Mouse (Mus musculus): ENCODE data around the gene C1s1.
A peak's percentile ranks its signal among the peaks of the same experiment; 100 is the strongest.
"Not testable (repeated sequence)": the region's sequence is repeated elsewhere in the genome, so short reads cannot be mapped to it uniquely, and the experiment has no call there.

Gene C1s1

DNA sequence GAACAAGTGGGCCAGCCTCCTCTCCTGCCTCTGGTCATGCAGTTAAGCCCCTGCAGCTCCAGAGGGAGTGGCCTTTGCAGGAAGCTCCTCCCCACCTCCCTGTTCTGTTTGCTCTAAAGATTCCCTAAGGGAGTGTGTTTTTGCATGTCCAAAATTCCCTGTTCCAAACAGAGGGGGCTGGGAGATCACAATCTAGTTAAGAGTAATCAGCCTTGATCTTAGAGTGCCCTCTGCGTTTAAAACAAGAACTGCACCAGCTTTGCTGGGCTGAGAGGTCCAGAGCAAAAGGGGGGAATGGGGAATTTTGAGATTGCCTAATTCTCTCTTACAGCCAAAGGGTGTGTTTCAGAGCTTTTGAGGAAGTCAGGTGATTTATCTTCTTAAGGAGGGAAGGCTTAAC lies at the start of gene C1s1:
C1s1 (minus strand) TSS at position 76 of the 400 bp plus-strand sequence.
- peak; percentile 85 for DNase-seq (ENCODE audit: low read depth, low spot score)

DNA sequence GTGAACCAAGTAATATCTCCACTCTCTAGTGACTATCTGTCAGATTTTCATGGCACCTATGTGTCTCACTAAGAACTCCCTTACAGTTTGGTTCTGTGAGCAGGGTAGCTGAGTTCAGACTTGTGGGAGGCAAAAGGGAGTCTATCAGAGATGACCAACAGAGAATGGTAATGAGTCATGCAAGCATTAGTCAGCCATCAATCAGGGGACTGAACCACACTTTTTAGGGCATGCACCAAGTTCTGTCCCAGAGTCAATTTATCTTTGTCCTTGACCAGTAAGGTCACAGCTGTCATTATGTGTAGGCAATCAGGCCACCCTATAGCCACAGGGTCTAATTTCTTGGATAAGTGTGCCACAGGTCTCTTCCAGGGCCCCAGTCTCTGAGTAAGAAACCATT lies 46.6 kb upstream of the C1s1 start:
- DNase-seq (ENCODE audit: low read depth, low spot score) = peak; percentile 93

DNA sequence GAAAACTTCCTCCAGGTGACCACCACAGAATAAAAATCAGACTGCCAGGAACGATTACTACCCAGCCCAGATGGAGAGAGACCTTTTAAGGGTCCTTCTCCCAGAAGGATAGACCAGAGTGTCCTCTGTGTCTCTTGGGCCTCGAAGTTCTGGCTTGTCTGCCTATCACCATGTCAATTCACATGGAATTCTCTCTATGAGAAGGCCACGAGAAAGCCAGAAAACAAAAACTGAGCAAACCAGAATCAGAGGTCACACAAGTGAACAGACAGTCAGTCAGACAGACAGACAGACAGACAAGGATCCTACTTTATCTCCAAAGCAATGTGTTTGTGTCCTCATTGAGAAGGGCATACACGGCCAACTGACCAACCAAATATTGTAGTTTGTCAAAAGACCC lies 44.1 kb upstream of the C1s1 start:
- peak; percentile 21 for DNase-seq (ENCODE audit: low read depth, low spot score)

DNA sequence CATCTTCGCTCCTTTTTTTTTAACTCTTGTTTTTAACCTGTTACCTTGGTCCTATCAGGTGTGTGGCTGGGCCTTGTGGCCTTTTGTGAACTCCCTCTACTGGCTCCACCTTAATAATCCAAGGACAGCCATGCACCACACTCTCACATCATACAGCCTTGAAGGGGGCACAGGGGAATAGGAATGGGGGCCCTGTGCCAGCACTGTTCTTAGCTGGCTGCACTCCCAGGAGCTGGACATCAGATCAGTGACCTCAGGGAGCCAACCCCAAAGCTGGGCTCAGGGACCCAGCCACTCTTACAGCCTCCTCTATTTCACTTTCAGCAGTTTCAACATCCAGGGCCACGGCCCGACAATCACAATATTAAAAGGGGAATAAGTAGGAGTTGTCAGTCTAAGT lies 43.6 kb upstream of the C1s1 start:
- peak; percentile 66 for DNase-seq (ENCODE audit: low read depth, low spot score)

DNA sequence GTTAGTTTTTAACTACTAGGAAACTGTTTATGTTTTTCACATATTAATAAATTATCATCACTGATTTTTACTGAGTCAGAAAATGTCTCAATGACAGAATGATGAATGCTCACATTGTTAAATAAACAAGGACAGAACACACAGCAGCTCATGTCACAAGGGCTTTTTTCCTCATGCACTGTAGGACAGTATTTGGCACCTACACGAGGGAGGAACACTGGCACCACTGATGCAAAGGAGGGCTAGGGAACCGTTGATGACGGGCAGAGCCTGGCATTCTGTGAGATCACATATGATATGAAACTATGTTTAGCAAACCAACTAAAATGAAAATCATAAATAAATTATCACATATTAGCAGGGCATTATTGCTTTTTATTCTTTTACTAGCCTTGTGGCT lies 42.8 kb upstream of the C1s1 start:
- peak; percentile 34 for DNase-seq (ENCODE audit: low read depth, low spot score)

DNA sequence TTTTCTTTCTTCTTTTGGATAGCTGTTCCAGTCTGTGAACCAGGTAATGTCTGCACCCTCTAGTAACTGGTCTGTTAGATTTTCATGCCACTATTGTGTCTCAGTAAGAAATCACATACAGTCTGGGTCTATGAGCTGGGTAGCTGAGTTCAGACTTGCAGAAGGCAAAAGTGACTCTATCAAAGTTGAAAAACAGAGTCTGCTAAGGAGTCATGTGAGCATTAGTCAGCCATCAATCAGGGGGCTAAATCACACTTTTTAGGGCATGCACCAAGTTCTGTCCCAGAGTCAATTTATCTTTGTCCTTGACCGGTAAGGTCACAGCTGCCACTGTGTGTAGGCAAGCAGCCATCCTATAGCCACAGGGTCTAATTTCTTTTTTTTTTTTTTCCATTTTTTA lies 40.1 kb upstream of the C1s1 start:
- DNase-seq (ENCODE audit: low read depth, low spot score) = peak; percentile 62

DNA sequence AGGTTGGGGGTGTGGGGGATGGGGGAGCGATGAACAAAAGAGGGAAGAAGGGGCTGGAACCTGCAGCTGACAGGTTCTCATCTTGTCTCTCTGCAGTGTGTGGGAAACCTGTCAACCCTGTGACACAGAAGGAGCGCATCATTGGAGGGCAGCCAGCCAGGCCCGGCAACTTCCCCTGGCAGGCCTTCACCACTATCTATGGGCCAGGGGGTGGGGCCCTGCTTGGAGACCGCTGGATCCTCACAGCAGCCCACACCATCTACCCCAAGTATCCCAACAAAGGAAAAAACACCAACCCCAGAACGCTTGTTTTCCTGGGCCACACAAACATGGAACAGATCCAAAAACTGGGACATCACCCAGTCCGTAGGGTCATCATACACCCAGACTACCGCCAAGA lies 38.0 kb upstream of the C1s1 start:
- not testable (repeated sequence) for DNase-seq (ENCODE audit: low read depth, low spot score)

DNA sequence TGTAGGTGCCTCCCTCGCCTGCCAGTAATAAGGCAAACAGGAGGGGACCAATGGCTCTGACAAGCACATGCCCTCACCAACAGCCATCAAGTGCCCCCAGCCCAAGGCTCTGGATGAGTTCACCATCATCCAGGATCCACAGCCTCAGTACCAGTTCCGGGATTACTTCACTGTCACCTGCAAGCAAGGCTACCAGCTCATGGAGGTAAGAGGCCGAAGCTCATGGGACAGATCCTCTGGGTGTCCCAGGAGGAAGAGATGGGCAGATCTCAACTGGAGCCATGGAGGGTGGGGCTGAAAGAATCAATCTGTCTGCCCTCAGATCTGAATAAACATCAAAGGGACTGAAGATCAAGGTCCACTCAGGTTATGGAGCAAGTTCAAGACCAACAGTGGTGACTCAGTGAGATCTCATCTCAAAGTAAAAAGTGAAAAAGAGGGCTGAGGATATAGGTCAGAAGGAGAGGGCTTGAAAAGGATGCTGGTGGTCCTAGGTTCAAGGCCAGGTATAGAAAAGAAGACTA lies 33.1 kb upstream of the C1s1 start:
- DNase-seq (ENCODE audit: low read depth, low spot score) = not testable (repeated sequence)

DNA sequence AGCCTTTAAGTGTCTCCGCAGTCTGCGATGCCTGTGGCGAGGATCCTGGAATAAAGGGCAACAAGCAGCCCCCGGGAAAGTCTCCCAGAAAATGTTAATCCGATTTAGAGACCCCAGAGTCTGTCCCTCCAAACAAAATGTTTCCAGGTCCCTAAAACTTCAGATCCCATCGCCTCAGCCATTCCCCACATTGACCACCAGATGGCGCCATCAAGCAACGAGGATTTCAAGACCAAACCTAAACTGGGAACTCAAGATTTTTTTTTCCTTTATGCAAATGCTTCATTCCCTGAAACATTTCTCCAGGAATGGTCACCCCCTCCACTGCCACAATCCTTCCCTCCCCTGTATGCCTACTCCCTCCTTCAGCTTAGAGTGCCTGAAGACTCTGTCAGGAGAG lies 27.9 kb upstream of the C1s1 start, which contains the start of gene C1rb:
C1rb (plus strand) TSS at position 269 of the 400 bp plus-strand sequence.
- DNase-seq (ENCODE audit: low read depth, low spot score) = peak; percentile 76

DNA sequence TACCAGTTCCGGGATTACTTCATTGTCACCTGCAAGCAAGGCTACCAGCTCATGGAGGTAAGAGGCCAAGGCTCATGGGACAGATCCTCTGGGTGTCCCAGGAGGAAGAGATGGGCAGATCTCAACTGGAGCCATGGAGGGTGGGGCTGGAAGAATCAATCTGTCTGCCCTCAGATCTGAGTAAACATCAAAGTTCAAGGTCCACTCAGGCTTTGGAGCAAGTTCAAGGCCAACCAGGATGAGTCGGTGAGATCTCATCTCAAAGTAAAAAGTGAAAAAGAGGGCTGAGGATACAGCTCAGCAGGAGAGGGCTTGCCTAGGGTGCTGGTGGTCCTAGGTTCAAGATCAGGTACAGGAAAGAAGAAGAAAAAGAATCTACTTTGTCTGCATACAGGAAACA lies 19.5 kb upstream of the C1s1 start:
- DNase-seq (ENCODE audit: low read depth, low spot score) = not testable (repeated sequence)

DNA sequence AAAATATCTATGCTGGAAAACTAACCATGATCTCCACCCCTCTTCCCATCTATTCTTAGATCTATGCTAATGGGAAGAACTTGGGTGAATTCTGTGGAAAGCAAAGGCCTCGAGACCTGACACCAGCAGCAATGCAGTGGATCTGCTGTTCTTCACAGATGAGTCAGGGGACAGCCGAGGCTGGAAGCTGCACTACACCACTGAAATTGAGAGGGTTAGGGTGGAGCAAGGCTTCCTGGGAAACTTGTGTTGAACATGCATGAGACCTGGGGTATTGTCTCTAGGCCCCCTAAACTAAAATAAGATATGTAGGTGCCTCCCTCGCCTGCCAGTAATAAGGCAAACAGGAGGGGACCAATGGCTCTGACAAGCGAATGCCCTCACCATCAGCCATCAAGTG lies 19.0 kb upstream of the C1s1 start:
- not testable (repeated sequence) for DNase-seq (ENCODE audit: low read depth, low spot score)

DNA sequence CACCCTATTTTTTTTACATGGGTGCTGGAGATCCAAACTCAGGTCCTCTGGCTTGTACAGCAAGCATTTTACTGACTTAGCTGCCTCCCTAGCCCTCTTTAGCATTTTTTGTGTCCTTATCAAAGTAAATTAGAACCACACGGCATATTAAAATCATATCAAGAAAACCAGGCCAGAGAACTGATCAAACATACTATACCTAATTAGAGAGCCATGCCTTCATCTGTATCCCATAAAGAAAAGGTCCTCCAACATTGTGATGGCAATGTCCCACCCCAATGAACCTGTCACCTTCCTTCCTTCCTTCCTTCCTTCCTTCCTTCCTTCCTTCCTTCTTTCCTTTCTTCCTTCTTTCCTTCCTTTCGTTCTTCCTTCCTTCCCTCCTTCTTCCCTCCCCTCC lies 13.8 kb upstream of the C1s1 start:
- DNase-seq (ENCODE audit: low read depth, low spot score) = not testable (repeated sequence)

DNA sequence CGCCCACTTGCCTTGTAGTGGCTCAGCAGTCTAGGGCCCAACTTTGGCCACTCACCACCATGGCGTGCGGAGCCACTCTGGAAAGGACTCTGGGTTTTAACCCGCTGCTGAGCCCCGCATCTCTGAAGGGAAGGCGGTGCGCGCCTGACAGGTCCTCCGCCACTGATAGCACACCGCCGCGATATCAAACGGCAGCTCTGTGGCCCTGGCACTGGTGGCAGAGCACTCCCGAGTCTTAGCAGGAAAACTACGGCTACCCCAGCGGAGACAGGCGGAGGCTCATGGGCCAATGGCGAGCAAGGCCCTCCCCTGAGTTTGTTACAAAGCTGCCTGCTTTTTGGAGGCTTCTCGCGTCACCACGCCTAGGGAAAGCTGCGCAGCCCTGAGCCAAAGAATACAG lies 10.6 kb upstream of the C1s1 start:
- no peak for DNase-seq (ENCODE audit: low read depth, low spot score)

DNA sequence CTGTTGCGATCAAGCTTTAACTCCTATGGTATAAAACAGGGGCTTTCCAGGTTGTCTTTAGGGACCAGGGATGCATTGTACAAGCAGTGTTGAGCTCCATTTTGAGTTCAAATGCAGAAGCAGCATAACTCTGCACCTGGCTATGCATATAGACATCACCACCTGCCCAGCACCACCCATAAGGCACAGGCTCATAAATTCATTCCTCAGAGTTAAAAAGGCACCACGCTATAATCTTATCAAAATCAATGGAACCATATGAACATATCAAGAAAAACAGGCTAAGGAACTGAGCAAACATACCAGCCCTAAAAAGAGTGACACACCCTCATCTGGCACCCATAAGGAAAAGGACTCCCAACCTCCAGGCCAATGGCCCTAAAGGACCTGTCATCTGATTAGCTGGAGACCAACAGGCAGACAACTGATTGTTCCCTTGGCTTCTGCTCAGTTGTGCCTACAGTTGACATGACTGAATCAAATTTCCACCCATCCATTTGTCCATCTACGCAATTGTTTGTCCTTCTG lies 6.9 kb upstream of the C1s1 start:
- no peak for DNase-seq (ENCODE audit: low read depth, low spot score)

DNA sequence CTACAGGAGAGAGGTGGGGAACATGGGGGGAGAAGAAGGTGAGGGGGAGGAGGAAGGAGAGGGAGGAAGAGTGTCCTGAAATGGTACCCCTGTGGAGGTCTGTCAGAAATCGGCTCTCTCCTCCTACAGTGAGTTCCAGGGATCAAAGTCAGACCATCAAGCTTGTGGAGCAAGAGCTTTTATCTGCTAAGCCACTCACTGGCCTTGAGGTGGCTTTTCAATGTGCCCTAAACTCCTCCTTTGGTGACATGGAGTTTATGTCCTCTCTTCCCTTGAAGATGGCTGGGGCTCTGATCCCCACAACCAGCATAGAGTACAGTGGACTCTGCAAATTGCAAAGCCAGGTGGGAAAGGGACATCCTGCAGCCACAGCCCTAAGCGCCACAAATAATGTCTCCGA lies 5.8 kb upstream of the C1s1 start:
- DNase-seq (ENCODE audit: low read depth, low spot score) = not testable (repeated sequence)

DNA sequence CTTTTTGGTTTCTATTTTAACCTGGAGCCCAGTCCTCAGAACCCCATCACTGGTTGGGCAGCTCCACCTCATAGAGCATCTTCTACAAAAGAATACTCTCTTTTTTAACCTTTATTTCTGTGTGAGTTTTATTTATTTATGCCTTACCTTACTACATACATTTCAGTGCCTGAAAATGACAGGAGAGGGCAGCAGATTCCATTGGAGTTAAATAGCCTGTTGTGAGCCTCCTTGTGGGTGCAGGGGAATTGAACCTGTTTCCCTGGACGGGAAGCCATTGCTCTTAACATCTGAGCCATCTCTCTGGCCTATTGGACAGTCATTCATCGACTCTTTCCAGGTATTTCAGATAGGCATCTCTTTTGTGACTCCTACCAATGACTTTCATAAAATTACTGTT lies 3.3 kb upstream of the C1s1 start:
- DNase-seq (ENCODE audit: low read depth, low spot score) = peak; percentile 56

DNA sequence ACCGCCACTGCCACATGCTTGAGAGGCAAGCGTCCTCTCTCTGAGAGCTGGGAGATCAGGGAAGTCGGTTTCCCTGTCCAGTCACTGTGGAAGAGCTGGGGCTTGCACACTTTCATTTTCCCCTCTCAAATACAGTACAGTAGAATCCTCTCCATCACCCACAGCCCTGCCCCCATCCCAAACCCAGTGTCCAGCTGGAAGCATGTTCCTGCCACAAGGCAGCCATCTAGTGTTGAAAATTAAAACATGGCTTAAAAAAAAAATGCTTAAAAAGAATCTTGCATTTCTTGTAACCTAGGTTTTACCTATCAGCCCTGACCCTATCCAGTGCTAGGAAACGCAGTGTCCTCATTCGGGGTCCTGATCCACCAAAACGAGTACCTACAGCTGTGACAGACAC lies 2.3 kb upstream of the C1s1 start:
- peak; percentile 57 for DNase-seq (ENCODE audit: low read depth, low spot score)

DNA sequence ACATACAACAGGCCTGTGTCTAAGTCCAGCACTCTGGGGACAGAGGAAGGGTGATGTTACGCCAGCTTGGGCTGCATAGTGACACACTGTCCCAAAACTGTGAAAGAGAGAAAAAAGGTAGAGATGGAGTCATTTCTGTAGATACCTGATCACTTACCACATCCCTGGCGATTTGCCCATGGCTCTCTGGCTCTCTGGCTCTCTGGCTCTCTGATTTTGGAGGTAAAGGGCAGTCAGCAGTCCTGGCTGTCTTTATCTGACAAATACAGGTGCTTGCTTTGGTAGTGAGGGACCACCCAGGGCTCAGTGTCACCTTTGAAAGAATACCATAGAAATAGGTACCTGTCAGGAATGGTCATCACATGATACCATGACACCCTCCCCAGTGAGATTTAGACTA lies 983 bp downstream of the C1s1 start:
- DNase-seq (ENCODE audit: low read depth, low spot score) = not testable (repeated sequence)

DNA sequence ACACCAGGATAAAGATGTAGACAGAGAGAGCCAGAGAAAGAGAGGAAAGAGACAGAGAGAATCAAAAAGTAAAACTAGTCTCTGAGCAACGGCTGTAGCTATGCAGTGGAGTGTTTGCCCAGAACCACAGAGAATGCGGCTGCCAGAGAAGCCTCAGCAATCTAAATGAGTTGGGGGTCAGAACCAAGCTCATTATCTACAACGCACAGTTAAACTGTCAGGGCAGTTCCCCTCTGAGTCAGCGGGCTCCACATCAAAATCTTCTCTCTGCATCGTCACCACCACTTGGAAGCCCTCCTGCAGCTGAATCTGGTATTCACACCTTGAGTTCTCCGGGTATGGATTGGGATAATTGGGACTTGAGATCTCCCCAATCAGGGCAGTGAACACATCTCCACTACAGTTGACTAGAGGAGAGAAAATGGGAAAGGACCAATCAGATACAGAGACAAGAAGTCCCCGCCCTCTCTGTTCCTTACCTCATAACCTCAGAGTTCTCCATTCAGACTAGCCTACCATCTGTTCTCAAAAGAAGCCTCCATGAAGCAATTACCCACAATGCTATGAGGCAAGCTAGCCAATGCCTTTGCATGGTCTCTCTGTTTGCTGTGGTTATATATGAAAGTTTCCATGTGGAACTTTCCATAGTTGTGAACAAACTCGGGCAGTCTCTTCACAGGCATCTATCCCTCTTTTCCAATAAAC lies 5.9 kb downstream of the C1s1 start:
- not testable (repeated sequence) for DNase-seq (ENCODE audit: low read depth, low spot score)

DNA sequence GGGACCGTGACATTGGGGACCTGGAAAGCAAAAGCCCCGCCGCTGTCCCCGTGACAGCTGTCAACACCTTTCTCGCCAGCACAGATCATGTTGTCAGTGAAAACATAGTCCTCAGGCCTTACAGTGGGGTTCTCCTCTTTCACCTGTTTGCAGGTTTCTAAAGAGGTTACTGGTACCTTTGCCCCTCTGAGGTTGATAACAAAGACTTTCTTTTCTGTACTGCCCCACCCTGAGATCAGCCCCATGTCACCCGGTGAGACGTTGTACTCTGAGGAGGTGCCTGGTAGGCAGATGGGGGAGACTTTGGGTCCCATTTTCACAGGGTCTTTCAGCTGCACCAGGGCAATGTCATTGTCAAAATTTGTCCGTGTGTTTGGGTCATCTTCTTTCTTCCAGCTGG lies 11.1 kb downstream of the C1s1 start:
- DNase-seq (ENCODE audit: low read depth, low spot score) = no peak

DNA sequence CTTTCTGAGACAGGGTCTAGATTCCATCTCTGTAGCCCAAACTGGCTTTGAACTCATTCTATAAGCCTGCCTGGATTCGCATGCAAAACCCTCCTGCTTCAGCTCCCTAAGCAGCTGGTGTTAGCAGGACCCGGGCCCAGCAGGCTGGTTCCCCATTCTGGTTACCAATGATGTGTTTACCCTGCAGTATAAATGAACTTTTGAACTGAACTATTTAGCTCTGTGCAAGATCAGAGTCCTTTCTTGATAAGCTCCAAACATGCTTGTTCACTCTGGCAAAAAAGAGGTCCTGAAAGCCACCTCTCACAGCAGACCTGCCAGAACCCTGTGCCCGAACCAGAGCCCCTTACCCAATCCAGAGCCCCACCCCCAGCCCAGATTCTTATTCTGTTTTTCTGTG lies 14.3 kb downstream of the C1s1 start:
- no peak for DNase-seq (ENCODE audit: low read depth, low spot score)

DNA sequence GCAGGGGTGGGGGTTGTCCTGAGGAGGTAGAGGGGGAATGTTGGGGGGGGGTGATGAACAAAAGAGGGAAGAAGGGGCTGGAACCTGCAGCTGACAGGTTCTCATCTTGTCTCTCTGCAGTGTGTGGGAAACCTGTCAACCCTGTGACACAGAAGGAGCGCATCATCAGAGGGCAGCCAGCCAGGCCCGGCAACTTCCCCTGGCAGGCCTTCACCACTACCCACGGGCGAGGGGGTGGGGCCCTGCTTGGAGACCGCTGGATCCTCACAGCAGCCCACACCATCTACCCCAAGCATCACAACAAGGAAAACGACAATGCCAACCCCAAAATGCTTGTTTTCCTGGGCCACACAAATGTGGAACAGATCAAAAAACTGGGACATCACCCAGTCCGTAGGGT lies 20.1 kb downstream of the C1s1 start:
- DNase-seq (ENCODE audit: low read depth, low spot score) = not testable (repeated sequence)

DNA sequence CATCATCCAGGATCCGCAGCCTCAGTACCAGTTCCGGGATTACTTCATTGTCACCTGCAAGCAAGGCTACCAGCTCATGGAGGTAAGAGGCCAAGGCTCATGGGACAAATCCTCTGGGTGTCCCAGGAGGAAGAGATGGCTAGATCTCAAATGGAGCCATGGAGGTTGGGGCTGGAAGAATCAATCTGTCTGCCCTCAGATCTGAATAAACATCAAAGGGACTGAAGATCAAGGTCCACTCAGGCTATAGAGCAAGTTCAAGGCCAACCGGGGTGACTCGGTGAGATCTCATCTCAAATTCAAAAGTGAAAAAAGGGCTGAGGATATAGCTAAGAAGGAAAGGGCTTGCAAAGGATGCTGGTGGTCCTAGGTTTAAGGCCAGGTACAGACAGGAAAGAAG lies 24.4 kb downstream of the C1s1 start:
- DNase-seq (ENCODE audit: low read depth, low spot score) = not testable (repeated sequence)
